Mouse (Mus musculus) spleen, adult 2 months (tissue): ENCODE results near the gene Ube2j1. TPM values are rescaled to one million over a fixed set of nuclear protein-coding genes. Genes with fewer than 3 reads are reported as not detected.

Experiments used
- DNase-seq, 2 experiments: peaks; one replicate each; pipeline versions ENCODE4 v3.0.0 to v3.0.0-alpha.2; 2012 to 2021; ENCODE audit warnings: low spot score in 2 of 2, low read depth in 1 of 2
- H3K27ac ChIP-seq: fragments of 200-500 bp; 2 replicates; pipeline ENCODE4 v1.5.1; 2012; ENCODE audit warnings: low read length, inconsistent platforms; ENCODE audit not compliant: insufficient read depth
- H3K27me3 ChIP-seq: fragments of 200-500 bp; 2 replicates; pipeline ENCODE4 v1.6.1; 2012; ENCODE audit warnings: mild to moderate bottlenecking, moderate library complexity, low read length, inconsistent platforms; ENCODE audit not compliant: control insufficient read depth, insufficient read depth
- H3K36me3 ChIP-seq: fragments of 200-500 bp; 2 replicates; pipeline ENCODE4 v1.6.1; 2012; ENCODE audit warnings: mild to moderate bottlenecking, low read length, inconsistent platforms; ENCODE audit not compliant: control insufficient read depth, insufficient read depth
- H3K4me1 ChIP-seq: fragments of 200-500 bp; 2 replicates; pipeline ENCODE4 v1.6.1; 2011; ENCODE audit warnings: inconsistent platforms; ENCODE audit not compliant: control insufficient read depth, insufficient read depth, insufficient read length
- H3K4me3 ChIP-seq: fragments of 200-500 bp; 2 replicates; pipeline ENCODE4 v1.5.1; 2011; ENCODE audit warnings: mild to moderate bottlenecking, inconsistent platforms; ENCODE audit not compliant: insufficient read depth, insufficient read length; ENCODE audit errors: extremely low read depth
- CTCF ChIP-seq: fragments of 200-500 bp; IDR thresholded peaks from 2 replicates; pipeline ENCODE4 v1.5.1; 2011; ENCODE audit warnings: mild to moderate bottlenecking, inconsistent platforms; ENCODE audit not compliant: insufficient read depth, insufficient read length, insufficient replicate concordance; ENCODE audit errors: extremely low read depth
- POLR2A ChIP-seq: fragments of 200-500 bp; IDR thresholded peaks from 2 replicates; pipeline ENCODE4 v1.6.1; 2011; ENCODE audit warnings: low read depth, low read length, inconsistent platforms
- WGBS: fragments of 180-500 bp; shearing (Covaris S2); methylation state at CpG from one replicate; pipeline ENCODE4 v1.1.7; 2018; 5-methylcytosine and 5-hydroxymethylcytosine counted together
- polyA plus RNA-seq: library from polyadenylated mRNA; depleted of rRNA; stranded (reverse); fragments of >200 nt; gene quantifications from 2 replicates; pipeline ENCODE4 v1.2.3, GENCODE M21; 2012; rRNA removed

Ube2j1 gene
- polyA plus RNA-seq, 1 experiment, result 15.0 TPM

- no peak overlapping the region for H3K4me3 ChIP-seq
- TF ChIP-seq CTCF (no peak), POLR2A (no peak)
- H3K27me3 ChIP-seq, result no peaks in the 10 kb centered on the region
- H3K36me3 ChIP-seq, result no peaks in the 10 kb centered on the region
- no peak for DNase-seq
- H3K4me1 ChIP-seq, result peaks cover 10% of the 10 kb centered on the region; the same call in 1 of the 2 replicates
- 48% methylated on average over 8 of the region's 8 CpGs for WGBS
- H3K27ac ChIP-seq, result no peak overlapping the region
These were observed 46.5 kb downstream of the Ube2j1 start for GRCm38 (mm10) chr4:33077724-33078123.

DNA sequence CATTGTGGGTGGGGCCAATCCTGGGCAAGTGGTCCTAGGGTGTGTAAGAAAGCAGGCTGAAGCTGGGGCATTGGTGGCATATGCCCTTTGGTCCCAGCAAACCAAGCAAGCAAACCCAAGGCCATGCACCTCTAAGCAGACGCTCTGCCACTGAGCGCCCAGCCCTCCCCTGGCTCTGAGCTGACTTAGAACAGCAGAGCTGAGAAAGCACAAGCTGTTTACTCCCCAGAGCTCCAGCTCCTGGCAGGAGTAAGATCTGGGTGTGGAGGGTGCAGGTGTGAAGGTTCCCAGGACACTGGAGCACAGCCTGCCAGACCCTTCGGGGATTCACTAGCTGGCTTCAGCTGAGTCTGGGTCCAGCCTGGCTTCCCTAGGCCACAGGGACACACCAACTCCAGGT is 47.3 kb downstream of the Ube2j1 start:
- no peaks in the 10 kb centered on the region for H3K36me3 ChIP-seq
- no peak for DNase-seq
- TF ChIP-seq POLR2A (no peak), CTCF (no peak)
- WGBS, result 84% methylated on average over 3 of the region's 3 CpGs
- peaks cover 3% of the 10 kb centered on the region; the same call in 1 of the 2 replicates for H3K4me1 ChIP-seq
- 0 out of 2 replicates have a peak overlapping the region, but pooled peaks have one; percentile 8 for H3K27ac ChIP-seq
- no peak overlapping the region for H3K4me3 ChIP-seq
- H3K27me3 ChIP-seq, result no peaks in the 10 kb centered on the region

GRCm38 (mm10) chr4:33099118-33099694 is 68.0 kb downstream of the Ube2j1 start:
- Histone ChIP-seq H3K27me3 (no peaks in the 10 kb centered on the region), H3K36me3 (no peaks in the 10 kb centered on the region), H3K4me3 (no peak overlapping the region), H3K4me1 (peaks cover 2% of the 10 kb centered on the region; the same call in 1 of the 2 replicates), H3K27ac (no peak overlapping the region; the same call in 1 of the 2 replicates)
- TF ChIP-seq POLR2A (no peak), CTCF (no peak)
- 48% methylated on average over 6 of the region's 6 CpGs for WGBS
- no peak for DNase-seq

Other genes starting within 250 kb of the Ube2j1 start
- gene Lyrm2, start 231.2 kb upstream of the Ube2j1 start, polyA plus RNA-seq, result 4.3 and 5.4 TPM in 2 replicates
- gene Ankrd6, start 80.6 kb upstream of the Ube2j1 start, polyA plus RNA-seq, result 0.21 and 0.32 TPM in 2 replicates
- 1.0 and 1.3 TPM in 2 replicates for gene Rragd, start 48.4 kb upstream of the Ube2j1 start, polyA plus RNA-seq
- gene Gabrr2, start 31.6 kb downstream of the Ube2j1 start, polyA plus RNA-seq, result 3.2 and 4.2 TPM in 2 replicates
- not detected in 2 replicates for gene Gabrr1, start 101.1 kb downstream of the Ube2j1 start, polyA plus RNA-seq
- 1.3 TPM in 2 replicates for gene Pm20d2, start 158.3 kb downstream of the Ube2j1 start, polyA plus RNA-seq
- 0.30 and 0.40 TPM in 2 replicates for gene Srsf12, start 177.6 kb downstream of the Ube2j1 start, polyA plus RNA-seq